Mouse (Mus musculus): ENCODE results near the gene Shb.

GRCm38 (mm10) chr4:45421519-45422260 lies 110.6 kb downstream of the Shb start:
- TF ChIP-seq CTCF (IDR thresholded peaks at IDR 0.05; ENCODE audit: borderline replicate concordance, insufficient read depth, low read length): no peak
- TF ChIP-seq POLR2A (IDR thresholded peaks at IDR 0.05; ENCODE audit: low read depth, low read length): no peak

Data from embryonic fibroblast, embryonic 13.5 days (primary cell).